Mouse (Mus musculus) C2C12 (cell line): ENCODE measurements around the gene Rpn2.

Experiments used
- CTCF ChIP-seq: IDR thresholded peaks from one replicate; pipeline ENCODE4 v1.5.1; 2011; ENCODE audit not compliant: control insufficient read depth, insufficient read depth, insufficient read length
- MYOD1 ChIP-seq: IDR thresholded peaks from one replicate; pipeline ENCODE4 v1.6.1; 2011; ENCODE audit warnings: low read depth; ENCODE audit not compliant: control insufficient read depth, insufficient read length

GRCm38 (mm10) chr2:157360028-157360427 lies 81.2 kb downstream of the Rpn2 start:
- TF ChIP-seq CTCF (no peak), MYOD1 (no peak)
